Mouse (Mus musculus) CH12.LX (cell line): ENCODE measurements around the gene Tnrc6b. TPM values are rescaled to one million over a fixed set of nuclear protein-coding genes. Genes with fewer than 3 reads are reported as not detected.

Experiments
- DNase-seq: peaks from one replicate; pipeline ENCODE4 v3.0.0-alpha.2; 2013; ENCODE audit errors: extremely low read depth
- H3K27ac ChIP-seq: 2 replicates; pipeline ENCODE4 v1.5.1; 2012; ENCODE audit warnings: low read depth, mild to moderate bottlenecking, control low read depth, moderate library complexity; ENCODE audit not compliant: insufficient read depth
- H3K27me3 ChIP-seq: replicated peaks from 2 replicates; pipeline ENCODE3; 2012; ENCODE audit warnings: inconsistent platforms
- H3K36me3 ChIP-seq, 2 experiments: replicated peaks in 1 of 2; 2 replicates each; pipeline versions ENCODE3 to v1.6.1; 2012; ENCODE audit warnings: inconsistent platforms in 1 of 2, low read length in 1 of 2, mild to moderate bottlenecking in 1 of 2, mixed read lengths in 1 of 2, moderate library complexity in 1 of 2; ENCODE audit not compliant: control insufficient read depth in 1 of 2, insufficient read depth in 1 of 2
- H3K4me1 ChIP-seq, 2 experiments: 2 replicates each; pipeline ENCODE4 v1.6.1; 2012; ENCODE audit warnings: inconsistent platforms in 1 of 2, moderate library complexity in 1 of 2; ENCODE audit not compliant: insufficient read depth in 2 of 2, control insufficient read depth in 1 of 2
- H3K4me2 ChIP-seq: 2 replicates; pipeline ENCODE4 v1.6.1; 2012; ENCODE audit warnings: low read depth, mild to moderate bottlenecking, control low read depth; ENCODE audit not compliant: poor library complexity, insufficient read depth, severe bottlenecking
- H3K4me3 ChIP-seq, 3 experiments: fragments of 150-350 bp in 1 of 3; sonication (generic) in 1 of 3; replicated peaks in 1 of 3; 2 replicates each; pipeline versions ENCODE3 to v1.5.1; 2011 to 2012; ENCODE audit warnings: low read depth in 2 of 3, low read length in 2 of 3, mild to moderate bottlenecking in 2 of 3, moderate library complexity in 2 of 3, control low read depth in 1 of 3, improper control_type of control experiment in 1 of 3, inconsistent platforms in 1 of 3, mixed read lengths in 1 of 3; ENCODE audit not compliant: poor library complexity in 1 of 3
- H3K79me2 ChIP-seq: replicated peaks from 2 replicates; pipeline ENCODE4 v1.6.1; 2012; ENCODE audit warnings: mild to moderate bottlenecking, moderate library complexity; ENCODE audit not compliant: control insufficient read depth, poor library complexity, insufficient read depth, severe bottlenecking; ENCODE audit errors: extremely low read depth
- H3K9ac ChIP-seq: 2 replicates; pipeline ENCODE4 v1.6.1; 2012; ENCODE audit warnings: low read depth, mild to moderate bottlenecking, control low read depth, moderate library complexity; ENCODE audit not compliant: insufficient read depth
- H3K9me3 ChIP-seq: replicated peaks from 2 replicates; pipeline ENCODE3; 2012; ENCODE audit warnings: low read length, inconsistent platforms, mixed read lengths
- ETS1 ChIP-seq: conservative IDR thresholded peaks from 2 replicates; pipeline ENCODE4 v1.6.1; 2012; ENCODE audit warnings: low read depth, mild to moderate bottlenecking, inconsistent platforms, low read length, improper control_type of control experiment, moderate library complexity
- HCFC1 ChIP-seq: IDR thresholded peaks from 2 replicates; pipeline ENCODE4 v1.6.1; 2012; ENCODE audit warnings: low read depth, mild to moderate bottlenecking, inconsistent platforms, low read length, improper control_type of control experiment
- KAT2A ChIP-seq: IDR thresholded peaks from 2 replicates; pipeline ENCODE4 v1.6.1; 2012; ENCODE audit warnings: low read length, improper control_type of control experiment, inconsistent platforms; ENCODE audit not compliant: insufficient replicate concordance
- MAFK ChIP-seq: IDR thresholded peaks from 2 replicates; pipeline ENCODE4 v1.6.1; 2011; ENCODE audit warnings: low read length, improper control_type of control experiment; ENCODE audit not compliant: insufficient replicate concordance
- MEF2A ChIP-seq: IDR thresholded peaks from 2 replicates; pipeline ENCODE4 v1.6.1; 2014; ENCODE audit warnings: low read depth, mild to moderate bottlenecking, inconsistent platforms, low read length, improper control_type of control experiment, borderline replicate concordance
- NELFE ChIP-seq: IDR thresholded peaks from 2 replicates; pipeline ENCODE4 v1.6.1; 2011; ENCODE audit warnings: low read depth, low read length, improper control_type of control experiment
- PAX5 ChIP-seq: IDR thresholded peaks from 2 replicates; pipeline ENCODE4 v1.6.1; 2012; ENCODE audit warnings: low read length, inconsistent platforms, mixed read lengths
- POLR2A ChIP-seq: IDR thresholded peaks from 2 replicates; pipeline ENCODE4 v1.6.1; 2011; ENCODE audit warnings: low read depth, mild to moderate bottlenecking, improper control_type of control experiment, low read length
- POLR2AphosphoS2 ChIP-seq: IDR thresholded peaks from 2 replicates; pipeline ENCODE4 v1.6.1; 2011; ENCODE audit warnings: low read depth, low read length, improper control_type of control experiment
- RAD21 ChIP-seq: IDR thresholded peaks from 2 replicates; pipeline ENCODE4 v1.6.1; 2011; ENCODE audit warnings: low read depth, mild to moderate bottlenecking, low read length, improper control_type of control experiment, moderate library complexity
- SMC3 ChIP-seq: IDR thresholded peaks from 2 replicates; pipeline ENCODE4 v1.6.1; 2011; ENCODE audit warnings: low read depth, low read length, improper control_type of control experiment
- TCF12 ChIP-seq: IDR thresholded peaks from 2 replicates; pipeline ENCODE4 v1.6.1; 2014; ENCODE audit warnings: low read depth, mild to moderate bottlenecking, inconsistent platforms, low read length, improper control_type of control experiment
- USF1 ChIP-seq: IDR thresholded peaks from 2 replicates; pipeline ENCODE4 v1.6.1; 2014; ENCODE audit warnings: low read depth, mild to moderate bottlenecking, inconsistent platforms, low read length, improper control_type of control experiment
- ZKSCAN1 ChIP-seq: IDR thresholded peaks from 2 replicates; pipeline ENCODE4 v1.6.1; 2012; ENCODE audit warnings: low read depth, inconsistent platforms, low read length, improper control_type of control experiment, borderline replicate concordance
- ZMIZ1 ChIP-seq: IDR thresholded peaks from 2 replicates; pipeline ENCODE4 v1.6.1; 2012; ENCODE audit warnings: low read depth, mild to moderate bottlenecking, inconsistent platforms, low read length, improper control_type of control experiment
- ZNF384 ChIP-seq: IDR thresholded peaks from 2 replicates; pipeline ENCODE4 v1.6.1; 2012; ENCODE audit warnings: low read depth, low read length, improper control_type of control experiment, inconsistent platforms
- dilution Hi-C: fragments of 300-500 bp; cut with MboI; formaldehyde crosslinking; loops from 2 replicates; pipeline ENCODE4 v1.14.3; 2020; ENCODE audit warnings: low sequenced_read_pairs; ENCODE audit not compliant: extremely low pct_unique_long_range_greater_than_20kb, extremely low pct_ligation_motif_present
- in situ Hi-C: fragments of 300-500 bp; cut with MboI; formaldehyde crosslinking; loops from 3 replicates; pipeline ENCODE4 v1.14.3; 2019; ENCODE audit warnings: low sequenced_read_pairs, low pct_ligation_motif_present, low pct_unique_long_range_greater_than_20kb, mixed read lengths
- polyA plus RNA-seq: library from polyadenylated mRNA; unstranded; fragments of >175 nt; gene quantifications from 2 replicates; pipeline ENCODE4 v1.2.1, GENCODE M21; 2012; ENCODE audit warnings: low read depth; ENCODE audit not compliant: insufficient read length
- total RNA-seq, 2 experiments: library from RNA; depleted of rRNA; stranded (reverse); fragments of 300-350 nt in 1 of 2; fragments of >200 nt in 1 of 2; gene quantifications; 2 replicates each; pipeline ENCODE4 v1.2.3; 2012 to 2014

The Tnrc6b gene
- total and polyA plus RNA-seq, 3 experiments = 6.0 to 17.1 (median 16.1) TPM

DNA sequence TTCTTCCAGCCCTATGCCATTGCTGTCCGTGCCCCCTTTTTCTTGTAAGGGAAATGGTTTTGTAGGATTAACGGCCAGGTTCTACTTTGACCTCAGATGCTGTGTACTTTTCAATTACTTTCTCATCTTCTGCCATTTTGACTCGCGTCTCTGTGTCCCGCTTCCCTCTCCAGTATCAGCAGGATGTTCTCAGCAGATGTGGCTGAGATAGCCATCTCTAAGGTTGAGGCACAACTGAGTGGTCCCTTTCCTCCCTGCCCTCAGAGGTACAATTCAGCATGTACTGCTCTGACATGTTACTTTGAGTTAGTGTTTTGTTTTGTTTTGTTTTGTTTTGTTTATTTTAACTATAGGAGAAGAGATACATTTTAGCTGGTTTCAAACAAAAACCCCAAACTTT lies 223.7 kb downstream of the Tnrc6b start:
- DNase-seq = no peak
- H3K79me2 ChIP-seq = peaks cover 3% of the 10 kb centered on the region; the same call in 1 of the 2 replicates
- TF ChIP-seq POLR2A (no peak), MEF2A (no peak), SMC3 (no peak)
- H3K27me3 ChIP-seq = no peaks in the 10 kb centered on the region
- no peak overlapping the region for H3K9ac ChIP-seq
- H3K4me1 ChIP-seq = peaks cover 20 to 52% of the 10 kb centered on the region in 2 experiments
- peaks cover 22 to 51% of the 10 kb centered on the region in 2 experiments for H3K36me3 ChIP-seq
- no peak overlapping the region for H3K4me2 ChIP-seq
- dilution Hi-C loops = no loop called here
- no peak overlapping the region for H3K4me3 ChIP-seq
- H3K9me3 ChIP-seq = no peaks in the 10 kb centered on the region
- in situ Hi-C loops = no loop called here
- no peak overlapping the region for H3K27ac ChIP-seq

DNA sequence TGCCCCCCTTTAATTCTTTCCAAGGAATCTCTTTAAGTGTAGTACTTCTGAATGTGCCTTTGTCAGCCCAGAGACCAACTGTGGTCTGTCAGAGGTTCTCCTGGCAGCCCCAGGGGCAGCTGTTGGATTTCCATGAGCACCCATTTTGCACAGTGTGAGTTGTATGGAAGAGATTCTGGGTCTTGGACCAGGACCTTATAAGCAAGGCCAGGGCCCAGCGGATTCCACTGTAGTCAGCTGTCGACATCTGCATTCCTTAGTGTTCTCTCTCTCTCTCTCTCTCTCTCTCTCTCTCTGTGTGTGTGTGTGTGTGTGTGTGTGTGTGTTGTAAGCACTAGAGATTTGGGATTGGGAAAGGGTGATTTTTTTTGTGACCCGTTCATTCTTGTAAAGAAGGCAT lies 225.6 kb downstream of the Tnrc6b start:
- Histone ChIP-seq H3K27ac (no peak overlapping the region), H3K4me3 (no peak overlapping the region), H3K4me2 (no peak overlapping the region), H3K27me3 (no peaks in the 10 kb centered on the region)
- DNase-seq = no peak
- dilution Hi-C loops = no loop called here
- no peak for TF ChIP-seq KAT2A
- no peak for TF ChIP-seq ZKSCAN1
- TF ChIP-seq ETS1 = no peak
- TF ChIP-seq MAFK = no peak
- no peak for TF ChIP-seq USF1
- TF ChIP-seq TCF12 = no peak
- no peak for TF ChIP-seq POLR2AphosphoS2
- no peak for TF ChIP-seq ZMIZ1
- no peak for TF ChIP-seq RAD21
- TF ChIP-seq NELFE = no peak
- TF ChIP-seq HCFC1 = no peak
- TF ChIP-seq ZNF384 = no peak
- TF ChIP-seq MEF2A = no peak
- TF ChIP-seq PAX5 = no peak
- TF ChIP-seq, all 38 proteins: peak for 0
- Histone ChIP-seq H3K79me2 (peaks cover 3% of the 10 kb centered on the region; the same call in 1 of the 2 replicates), H3K9ac (no peak overlapping the region), H3K4me1 (peaks cover 24 to 63% of the 10 kb centered on the region in 2 experiments), H3K36me3 (peaks cover 18 to 47% of the 10 kb centered on the region in 2 experiments), H3K9me3 (no peaks in the 10 kb centered on the region)
- in situ Hi-C loops = no loop called here
